Mouse (Mus musculus) left cerebral cortex, postnatal 10 days (tissue): ENCODE measurements around the gene Tbx15. TPM values are rescaled to one million over a fixed set of nuclear protein-coding genes. Genes with fewer than 3 reads are reported as not detected.

Experiments
- DNase-seq, 2 experiments: peaks; one replicate each; pipeline ENCODE4 v3.0.0; 2021 to 2022; ENCODE audit warnings: low spot score in 2 of 2, mixed read lengths in 1 of 2; ENCODE audit errors: extremely low spot score in 1 of 2
- intact Hi-C: fragments of 180-260 bp; cut with DNase I; formaldehyde crosslinking; loops from one replicate; pipeline ENCODE4 v1.15.1; 2025
- total RNA-seq, 2 experiments: library from RNA; stranded (reverse); gene quantifications; 2 replicates each; pipeline ENCODE4 v1.2.3; 2021

Gene Tbx15
- total RNA-seq, result 1 to 10 TPM; 1.3 to 1.6 TPM

DNA sequence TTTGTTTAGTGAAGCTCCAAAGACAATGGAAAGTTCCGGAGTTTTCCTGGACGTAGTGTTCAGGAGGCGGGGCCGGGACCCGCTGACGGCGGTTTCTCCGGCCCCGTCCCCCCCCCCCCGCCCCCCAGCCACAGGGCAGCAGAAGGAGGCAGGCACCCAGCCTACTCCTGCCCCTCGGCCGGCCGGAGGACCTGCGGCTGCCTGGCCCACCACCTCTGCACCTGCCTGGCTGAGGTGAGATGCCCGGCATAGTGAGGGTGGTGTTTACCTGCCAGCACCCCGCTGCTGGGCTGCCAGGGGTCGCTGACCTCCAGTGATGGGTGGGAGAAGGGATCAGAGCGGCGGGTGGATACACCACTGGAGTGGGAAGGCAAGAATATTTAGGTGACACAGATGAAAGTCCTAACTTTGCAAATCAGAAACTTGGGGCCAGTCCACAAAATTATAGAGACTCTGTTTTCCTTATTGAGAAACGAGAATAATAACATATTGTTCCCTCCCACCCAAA is at the start of gene Tbx15:
Gene Tbx15 (plus strand): TSS at position 169 of the 508 bp plus-strand sequence.
- no peak for DNase-seq
- intact Hi-C loops, result no loop called here

DNA sequence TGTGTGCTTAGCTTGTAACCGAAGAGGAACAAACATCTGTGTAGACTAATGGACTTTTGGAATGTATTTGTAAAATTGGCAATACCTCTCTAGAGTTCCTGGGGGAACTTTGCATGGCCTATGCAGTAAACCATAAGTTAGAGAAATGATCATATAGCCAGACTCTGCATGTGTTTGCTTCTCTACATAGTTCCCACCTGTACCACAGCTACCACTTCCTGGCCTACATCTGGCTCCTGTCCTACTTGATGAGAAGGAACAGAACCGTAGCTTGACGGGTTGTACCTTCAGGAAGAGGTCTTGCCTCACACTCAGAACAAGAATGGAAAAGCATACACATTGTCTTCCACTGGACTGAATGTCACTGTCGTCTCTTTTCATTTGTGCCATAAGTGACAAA is 46.6 kb upstream of the Tbx15 start:
- DNase-seq, result no peak
- intact Hi-C loops, result no loop called here

DNA sequence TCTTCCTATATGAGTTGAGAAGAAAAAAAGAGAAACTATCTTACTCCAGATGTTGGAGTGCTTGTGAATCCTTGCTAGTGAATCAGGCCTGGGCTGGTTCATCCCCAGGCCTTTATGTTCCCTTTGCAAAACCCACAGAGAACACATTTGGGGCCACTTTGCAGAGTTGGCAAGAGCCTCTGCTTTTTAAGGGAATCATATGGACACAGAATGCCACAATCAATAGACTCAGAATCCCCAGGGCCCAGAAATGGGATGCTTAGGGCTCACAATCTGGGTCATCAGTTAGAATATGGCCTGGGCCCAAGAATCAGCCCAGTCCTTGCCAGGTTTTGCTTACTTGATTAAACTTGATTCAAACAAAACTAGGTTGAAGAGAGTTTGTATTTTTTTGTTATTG is 36.9 kb upstream of the Tbx15 start:
- intact Hi-C loops, result no loop called here
- no peak for DNase-seq

DNA sequence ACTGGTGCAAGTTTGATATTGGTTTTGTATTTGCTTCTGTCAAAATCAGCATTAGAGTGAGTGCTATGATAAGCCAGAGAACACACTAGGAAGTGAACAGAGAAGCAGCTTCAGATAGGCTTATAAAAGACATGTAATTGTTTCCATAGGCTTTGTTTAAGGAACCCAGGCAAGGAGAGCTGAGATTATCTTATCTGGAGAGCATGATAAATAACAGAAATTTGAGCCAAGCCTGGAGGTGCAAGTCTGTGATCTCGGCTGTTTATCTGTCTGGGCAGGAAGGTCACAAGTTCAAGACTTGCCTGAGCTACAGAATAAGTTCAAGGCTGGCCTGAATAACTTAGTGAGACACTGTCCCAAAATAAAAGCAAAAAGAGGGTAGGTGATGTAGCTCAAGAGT is 31.8 kb upstream of the Tbx15 start:
- no peak for DNase-seq
- intact Hi-C loops, result no loop called here

- intact Hi-C loops, result no loop called here
- DNase-seq, result no peak
These were observed 29.0 kb upstream of the Tbx15 start for GRCm38 (mm10) chr3:99211105-99211698.

GRCm38 (mm10) chr3:99227807-99228206 is 12.4 kb upstream of the Tbx15 start:
- intact Hi-C loops, result no loop called here
- no peak for DNase-seq

GRCm38 (mm10) chr3:99233393-99234318 is 6.5 kb upstream of the Tbx15 start:
- no peak for DNase-seq
- intact Hi-C loops, result loop anchor here (2.0 kb wide), 1 partner anchor 705 kb away; no protein-coding TSS in a partner anchor

GRCm38 (mm10) chr3:99234319-99234869 is 5.8 kb upstream of the Tbx15 start:
- DNase-seq, result no peak
- intact Hi-C loops, result loop anchor here (2.0 kb wide), 1 partner anchor 704 kb away; no protein-coding TSS in a partner anchor

DNA sequence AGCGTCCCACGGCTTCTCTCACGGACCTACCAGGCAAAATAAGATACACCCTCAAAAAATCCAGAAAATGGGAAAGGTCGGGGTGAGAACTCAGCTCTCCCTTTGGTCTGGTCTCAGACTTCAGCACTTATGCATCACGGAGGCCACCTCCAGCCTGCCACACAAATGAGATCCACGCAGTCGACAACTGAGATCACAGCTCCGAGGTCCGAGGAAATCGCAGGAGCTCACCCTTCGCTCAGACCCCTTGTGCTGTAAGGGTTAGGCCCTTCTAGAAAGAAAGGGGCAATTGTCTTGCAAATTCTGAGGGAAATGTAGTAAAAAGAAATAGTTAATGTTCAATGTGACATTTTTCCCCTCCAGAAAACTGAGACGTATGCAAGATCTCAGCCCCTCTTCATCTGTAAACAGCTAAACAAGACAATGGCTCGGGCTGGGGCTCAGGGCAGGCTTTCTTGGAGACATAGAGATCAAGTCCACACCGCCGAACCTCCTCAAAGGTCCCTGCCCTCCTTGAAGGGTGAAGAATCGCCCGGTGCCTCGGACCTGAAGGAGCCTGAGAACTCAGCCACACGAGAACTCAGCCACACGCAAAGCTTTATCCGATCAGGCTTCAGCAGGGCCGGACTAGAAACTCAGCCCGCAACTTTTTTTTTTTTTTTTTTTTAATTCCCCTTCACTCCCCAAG is 4.9 kb upstream of the Tbx15 start:
- intact Hi-C loops, result loop anchor here (2.0 kb wide), 1 partner anchor 704 kb away; no protein-coding TSS in a partner anchor
- no peak for DNase-seq

DNA sequence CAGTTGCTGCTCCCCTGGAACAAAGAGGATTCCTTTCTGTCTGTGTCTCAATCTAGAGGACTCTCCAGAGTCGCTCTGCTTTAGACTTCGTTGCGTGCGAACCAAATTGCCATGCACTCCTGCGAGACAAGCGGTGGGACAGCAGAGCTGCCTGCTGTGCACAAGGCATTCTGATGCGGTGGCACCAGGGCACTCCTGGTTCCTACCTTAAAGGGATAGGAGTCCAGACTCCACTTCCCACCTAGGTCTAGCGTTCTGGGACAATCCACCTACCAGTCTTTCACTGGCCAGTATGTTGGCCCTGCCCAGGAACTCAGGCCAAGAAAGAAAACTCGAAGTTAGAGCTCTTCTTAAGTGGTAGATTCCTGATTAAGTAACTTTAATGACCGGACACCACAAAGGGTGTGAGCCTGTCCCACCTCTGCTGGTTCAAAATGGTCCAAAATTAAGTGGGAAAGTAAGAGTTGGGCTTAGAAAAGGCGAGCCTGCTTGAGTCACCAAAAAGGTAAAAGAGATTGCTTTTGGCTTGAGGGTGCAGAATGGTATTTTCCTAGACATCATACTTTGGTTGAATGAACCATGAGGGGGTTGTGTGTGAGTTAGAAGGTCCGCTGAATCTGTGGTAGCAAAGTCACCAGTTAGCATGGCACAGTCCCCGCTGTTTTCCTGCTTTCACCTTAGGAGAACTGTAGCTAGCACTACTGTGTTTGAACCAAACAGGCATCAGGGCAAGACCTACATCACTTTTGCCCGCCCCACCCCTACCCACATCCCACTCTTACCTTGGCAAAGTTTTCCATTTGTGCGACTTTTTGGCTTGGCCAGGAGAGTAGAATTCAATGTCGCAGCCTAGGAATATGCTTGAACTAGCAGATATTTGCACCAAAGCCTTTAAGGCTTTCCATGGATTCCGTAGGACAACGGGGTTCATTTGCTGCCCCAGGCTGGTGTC is 4.1 kb upstream of the Tbx15 start:
- DNase-seq, result no peak
- intact Hi-C loops, result loop anchor here (2.0 kb wide), 1 partner anchor 703 kb away; no protein-coding TSS in a partner anchor

DNA sequence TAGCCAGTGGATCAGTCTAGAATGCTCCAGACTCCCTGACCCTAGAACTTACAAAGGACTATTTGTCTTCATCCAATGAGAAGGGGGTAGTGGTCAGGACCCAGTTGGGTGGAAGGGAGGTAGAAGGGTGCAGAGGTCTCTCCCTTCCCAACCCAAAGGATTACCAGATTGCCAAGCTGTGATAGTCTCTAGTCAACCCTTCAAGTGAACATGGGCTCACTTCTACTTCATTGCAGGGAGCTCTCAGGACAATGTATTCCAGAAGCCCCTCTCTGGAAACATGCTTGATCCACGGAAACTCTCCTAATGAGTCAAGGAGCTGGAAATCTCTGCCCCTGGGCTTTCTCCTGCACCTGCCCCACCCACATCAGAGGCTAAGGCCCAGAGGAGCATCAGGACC is 1.5 kb upstream of the Tbx15 start:
- DNase-seq, result no peak
- intact Hi-C loops, result no loop called here

- intact Hi-C loops, result no loop called here
- DNase-seq, result no peak
These were observed 708 bp upstream of the Tbx15 start for GRCm38 (mm10) chr3:99239301-99240045.

DNA sequence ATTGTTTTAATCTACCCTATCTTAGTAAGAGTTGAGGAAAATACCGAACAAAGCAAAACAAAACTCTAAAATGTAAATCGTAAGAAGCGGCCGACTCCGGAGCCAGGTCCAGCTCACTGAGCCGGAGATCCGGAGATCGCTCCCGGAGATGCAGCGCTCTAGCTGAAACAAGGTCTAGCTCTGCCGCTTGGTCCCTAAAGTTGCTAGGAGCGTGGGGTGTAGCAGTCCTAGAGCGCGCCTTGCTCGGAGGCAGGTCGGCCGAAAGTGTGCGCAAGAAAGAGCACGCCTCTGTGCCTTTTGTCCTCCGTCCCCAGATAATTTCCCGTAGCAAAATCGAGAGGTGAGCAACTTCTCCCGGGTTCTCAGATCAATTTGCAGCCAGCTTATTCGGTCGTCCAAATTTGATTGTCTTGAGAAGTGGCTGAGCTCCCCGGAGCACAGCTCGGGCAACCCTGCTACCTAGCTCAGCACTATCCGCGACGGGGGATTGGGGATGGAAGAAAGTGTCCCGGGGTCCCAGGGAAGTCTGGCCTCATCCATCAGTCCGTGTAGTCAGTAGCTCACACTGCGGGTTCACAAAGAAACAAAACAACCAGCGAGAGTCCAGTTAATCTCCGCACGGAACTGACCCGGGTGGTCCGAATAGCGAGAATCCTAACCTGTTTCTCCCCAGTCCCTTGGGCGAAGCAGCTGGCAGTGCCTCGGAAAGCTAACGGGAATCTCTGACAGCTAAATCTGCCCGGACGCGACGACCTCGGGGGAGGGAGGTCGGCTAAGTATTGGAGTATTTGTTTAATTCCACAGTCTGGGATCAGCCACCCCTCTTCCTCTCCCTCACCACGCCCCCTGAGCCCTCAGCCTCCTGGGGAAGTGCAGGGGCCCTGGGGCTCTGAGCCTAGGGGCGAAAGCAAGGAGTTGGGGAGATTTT is 894 bp downstream of the Tbx15 start:
- intact Hi-C loops, result no loop called here
- no peak for DNase-seq

DNA sequence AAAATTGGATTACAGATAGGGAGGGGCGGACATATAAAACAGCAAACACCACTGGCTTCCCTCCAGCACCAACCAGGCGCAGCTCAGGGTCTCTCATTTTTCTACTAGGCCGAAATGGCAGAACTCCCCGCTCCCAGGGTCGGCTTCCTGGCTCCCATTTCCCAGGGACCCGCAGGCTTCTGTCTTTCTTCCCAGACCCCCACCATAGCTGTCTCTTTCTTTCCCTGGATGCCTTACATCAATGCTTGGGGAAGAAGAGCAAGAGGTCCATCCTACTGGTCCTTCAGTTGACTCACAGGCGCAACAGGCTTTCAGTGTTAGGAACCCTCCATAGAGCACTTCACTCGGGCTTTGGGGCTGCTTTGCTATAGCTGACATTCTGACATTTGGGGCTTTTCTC is 2.3 kb downstream of the Tbx15 start:
- no peak for DNase-seq
- intact Hi-C loops, result no loop called here

- intact Hi-C loops, result no loop called here
- no peak for DNase-seq
These were observed 5.2 kb downstream of the Tbx15 start for GRCm38 (mm10) chr3:99245341-99245740.

- intact Hi-C loops, result no loop called here
- DNase-seq, result no peak
These were observed 6.4 kb downstream of the Tbx15 start for GRCm38 (mm10) chr3:99246629-99247028.
